Mouse (Mus musculus): ENCODE data around the gene Sbk2.

DNA sequence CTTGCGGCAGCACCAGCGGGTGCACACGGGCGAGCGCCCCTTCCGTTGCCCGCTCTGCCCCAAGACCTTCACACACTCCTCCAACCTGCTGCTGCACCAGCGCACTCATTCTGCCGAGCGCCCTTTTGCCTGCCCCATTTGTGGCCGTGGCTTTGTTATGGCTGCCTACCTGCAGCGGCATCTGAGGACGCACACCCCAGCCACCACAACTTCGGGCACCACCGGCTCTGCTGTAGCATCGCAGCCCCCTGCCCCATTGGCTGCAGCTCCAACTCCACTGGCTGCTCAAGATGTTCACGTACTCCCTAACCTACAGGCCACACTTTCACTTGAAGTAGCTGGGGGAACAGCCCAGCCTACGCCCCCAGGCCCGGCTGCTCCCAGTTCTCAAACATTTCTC, 43.7 kb downstream of the Sbk2 start:
- TF ChIP-seq CTCF (IDR thresholded peaks at IDR 0.05; ENCODE audit: insufficient read depth, low read depth, low read length) (no peak), POLR2A (IDR thresholded peaks at IDR 0.05; ENCODE audit: insufficient read depth, low read depth, low read length) (no peak)
